Mouse (Mus musculus): Measurements from ENCODE around the gene Mrpl1. TPM values are rescaled to one million over a fixed set of nuclear protein-coding genes. Genes with fewer than 3 reads are reported as not detected.

Gene Mrpl1
- polyA plus RNA-seq (2021): 23.0 TPM

DNA sequence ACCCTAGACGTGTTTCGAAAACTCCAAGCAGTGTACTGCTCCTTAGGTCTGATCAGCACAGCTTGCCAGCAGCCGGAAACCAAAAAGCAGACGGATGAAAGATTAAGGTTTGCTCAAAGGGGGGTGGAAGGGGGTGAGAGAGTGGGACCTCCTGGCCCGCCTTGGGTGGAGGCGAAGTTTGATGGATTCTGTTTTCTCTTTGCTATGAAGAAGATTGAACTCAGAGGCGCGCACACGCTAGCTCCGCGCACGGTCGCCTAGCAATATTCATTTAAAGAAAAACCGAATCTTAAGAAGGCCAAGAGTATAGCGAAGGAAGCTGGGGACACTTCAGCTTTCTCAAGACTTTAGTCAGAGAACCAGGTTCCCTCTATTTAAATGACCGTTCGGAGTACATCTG is at the start of gene Mrpl1:
Gene Mrpl1, plus strand, starts transcription at position 35 of the 400 bp plus-strand sequence.
- ChIA-PET POLR2A (interaction anchor here (0.6 to 1.3 kb wide), 3 partner anchors 47 to 116 kb away, joined by 3 to 4 read pairs (median 3); no protein-coding TSS in a partner anchor), CTCF (interaction anchor here (2.4 to 2.8 kb wide), 2 partner anchors 11 to 45 kb away, joined by 9 to 11 read pairs; partner anchors contain the start of gene Cnot6l)
- DNase-seq (ENCODE audit: low read depth, low spot score): no peak
- no peak for TF ChIP-seq CTCF (IDR thresholded peaks at IDR 0.05)
- no peaks in the 10 kb centered on the region for H3K27me3 ChIP-seq
- in situ Hi-C loops (cut with MboI; ENCODE audit: low pct_unique_long_range_greater_than_20kb): loop anchor here (5.0 kb wide), 1 partner anchor 42 kb away; no protein-coding TSS in a partner anchor
- ATAC-seq: peak; percentile 37

DNA sequence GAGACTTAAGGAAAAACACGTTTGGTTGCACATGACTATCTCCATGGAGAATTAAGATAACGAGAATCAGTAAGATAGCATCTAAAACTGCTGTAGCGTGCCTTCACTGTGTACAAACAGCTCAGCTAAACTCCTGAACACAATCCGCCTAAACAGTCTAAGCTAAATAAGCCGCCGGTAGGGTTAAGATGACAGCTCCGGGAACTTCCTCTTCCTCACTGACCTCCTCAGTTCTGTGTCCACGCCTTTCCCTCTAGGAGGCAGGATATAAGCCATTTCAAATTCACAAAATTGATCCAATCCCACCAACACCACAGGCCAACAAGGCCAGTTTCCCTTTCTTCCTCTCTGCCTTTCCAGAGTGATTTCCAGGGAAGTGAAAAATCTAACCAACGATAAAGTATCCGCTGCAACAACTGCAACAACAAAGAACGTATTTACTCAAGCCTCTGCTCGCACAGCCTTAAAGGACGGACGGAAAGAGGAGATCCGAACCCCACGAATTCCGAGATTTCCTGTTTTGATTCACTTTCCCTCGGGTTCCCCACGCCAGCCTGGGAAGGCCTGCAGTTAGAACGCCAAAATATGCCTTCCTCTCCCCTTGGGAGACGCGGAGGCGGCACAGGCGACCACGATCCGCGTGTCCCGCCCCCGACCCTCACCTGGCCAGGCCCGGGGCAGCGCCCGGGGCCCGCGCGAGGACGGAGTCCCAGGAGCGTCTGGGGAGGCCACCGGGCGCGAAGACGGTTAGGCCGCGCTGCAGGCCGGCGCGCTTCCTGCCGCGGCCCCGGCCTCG is 48.6 kb upstream of the Mrpl1 start:
- H3K27me3 ChIP-seq: no peaks in the 10 kb centered on the region
- peak; percentile 31 for TF ChIP-seq CTCF (IDR thresholded peaks at IDR 0.05)
- ATAC-seq (peak; percentile 9), DNase-seq (ENCODE audit: low read depth, low spot score) (no peak)
- CTCF ChIA-PET: interaction anchor here (0.7 to 1.5 kb wide), 5 partner anchors 10 to 61 kb away, joined by 3 to 7 read pairs (median 3); no protein-coding TSS in a partner anchor
- in situ Hi-C loops (cut with MboI; ENCODE audit: low pct_unique_long_range_greater_than_20kb): no loop called here
- POLR2A ChIA-PET: interaction anchor here (1.0 kb wide), 1 partner anchor 47 kb away, joined by 3 read pairs; no protein-coding TSS in a partner anchor

DNA sequence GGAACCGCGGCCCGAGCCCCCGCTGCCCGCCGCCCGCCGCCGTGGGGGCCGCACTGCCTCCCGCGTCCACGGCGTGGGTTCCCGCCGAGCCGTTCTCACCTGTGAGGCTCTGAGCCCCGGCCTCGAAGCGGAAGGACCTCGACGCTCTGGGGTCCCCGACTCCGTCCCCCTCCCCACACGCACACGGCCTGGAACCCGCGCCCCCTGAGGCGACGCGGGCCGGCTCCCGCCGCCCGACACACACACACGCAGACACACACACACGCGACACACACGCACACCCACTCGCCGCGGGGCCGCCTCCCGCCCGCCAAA is 48.1 kb upstream of the Mrpl1 start:
- ChIA-PET POLR2A (no interaction called here), CTCF (no interaction called here)
- DNase-seq (ENCODE audit: low read depth, low spot score) (no peak), ATAC-seq (no peak)
- in situ Hi-C loops (cut with MboI; ENCODE audit: low pct_unique_long_range_greater_than_20kb): no loop called here
- no peak for TF ChIP-seq CTCF (IDR thresholded peaks at IDR 0.05)
- no peaks in the 10 kb centered on the region for H3K27me3 ChIP-seq

DNA sequence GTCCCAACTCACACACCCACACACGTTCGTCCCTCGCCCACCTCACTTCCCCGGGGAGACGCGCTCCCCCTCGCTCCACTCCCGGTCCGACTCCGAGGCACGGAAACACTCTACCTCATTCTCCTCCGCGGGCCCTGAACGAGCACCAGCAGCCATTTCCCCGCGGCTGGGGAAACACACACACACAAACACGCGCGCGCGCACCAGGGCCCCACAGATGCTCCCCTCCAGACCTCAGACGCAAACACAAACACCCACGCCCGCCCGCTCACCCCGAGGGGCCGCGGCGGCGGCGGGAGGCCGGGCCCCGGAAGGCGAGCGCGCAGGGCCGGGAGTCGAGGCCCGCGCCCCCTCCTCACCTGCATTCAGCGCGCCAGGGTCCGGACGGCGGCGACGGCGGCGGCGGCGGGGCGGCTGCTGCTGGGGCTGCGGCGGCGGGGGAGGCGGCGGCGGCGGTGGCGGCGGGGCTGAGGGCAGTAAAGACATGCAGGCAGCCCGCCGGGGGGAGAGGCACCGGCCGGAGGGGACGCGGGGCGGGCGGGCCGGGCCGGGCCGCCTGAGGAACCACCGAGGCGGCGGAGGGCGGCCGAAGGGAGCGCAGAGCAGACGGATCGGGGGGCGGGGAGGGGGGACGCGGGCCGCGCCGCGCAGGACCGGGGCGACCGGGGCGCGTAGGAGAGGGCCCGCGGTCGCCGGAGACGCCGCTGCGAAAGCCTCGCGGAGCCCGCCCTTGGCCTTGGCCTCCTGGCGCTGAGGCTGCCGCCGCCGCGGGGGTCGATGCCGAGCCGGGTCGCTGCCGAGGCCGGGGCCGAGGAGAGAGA is 47.5 kb upstream of the Mrpl1 start:
- no peak for DNase-seq (ENCODE audit: low read depth, low spot score)
- ATAC-seq: peak; percentile 58
- no peak for TF ChIP-seq CTCF (IDR thresholded peaks at IDR 0.05)
- POLR2A ChIA-PET: interaction anchor here (0.6 to 1.9 kb wide), 3 partner anchors 46 to 60 kb away, joined by 3 to 5 read pairs (median 5); partner anchors contain the start of gene Mrpl1
- H3K27me3 ChIP-seq: no peaks in the 10 kb centered on the region
- CTCF ChIA-PET: no interaction called here
- in situ Hi-C loops (cut with MboI; ENCODE audit: low pct_unique_long_range_greater_than_20kb): no loop called here

DNA sequence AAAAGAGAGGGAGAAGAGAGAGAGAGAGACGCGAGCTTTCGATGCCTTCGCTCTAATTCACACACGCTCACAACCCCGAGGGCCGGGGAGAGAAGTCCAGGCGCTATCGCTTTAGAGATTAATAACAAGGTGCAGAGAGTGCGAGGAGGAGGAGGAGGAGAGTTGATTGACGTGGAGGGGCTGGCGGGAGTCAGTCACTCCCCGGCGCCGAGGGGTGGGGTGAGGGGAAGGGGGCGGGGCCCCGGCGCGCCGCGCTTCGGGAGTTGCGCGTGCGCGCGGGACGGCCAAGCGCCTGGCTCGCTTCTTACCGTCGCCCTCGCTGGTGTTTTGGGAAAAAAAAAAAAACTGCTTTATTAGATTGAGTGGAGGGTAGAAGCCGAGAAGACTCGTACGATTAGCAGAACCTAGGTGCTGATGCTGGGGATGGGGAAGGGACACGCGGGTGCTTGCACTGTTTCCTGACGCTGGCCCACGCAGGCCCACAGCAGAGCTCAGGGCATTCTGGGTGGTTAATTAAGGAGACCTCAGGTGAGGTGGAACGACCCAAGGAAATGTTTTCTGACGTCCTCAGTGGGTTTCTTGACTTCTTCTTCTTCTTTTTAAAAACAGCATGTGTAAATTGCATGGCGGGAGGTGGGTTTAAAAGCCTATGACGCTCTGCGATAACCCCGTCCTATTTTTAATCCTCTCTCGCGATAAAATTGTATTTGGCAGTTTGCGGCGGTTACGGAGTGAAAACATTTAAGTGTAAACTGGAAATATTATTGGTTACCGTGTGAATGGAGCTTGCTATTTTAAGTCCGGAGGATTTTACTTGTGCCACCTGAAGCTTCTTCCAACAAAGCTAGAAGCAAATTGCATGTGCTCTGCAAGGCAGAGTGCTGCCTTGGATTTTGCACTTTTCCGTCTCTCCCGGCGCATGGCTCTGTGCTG is 46.6 kb upstream of the Mrpl1 start:
- no peak for TF ChIP-seq CTCF (IDR thresholded peaks at IDR 0.05)
- POLR2A ChIA-PET: interaction anchor here (0.6 to 1.9 kb wide), 7 partner anchors 12 to 83 kb away, joined by 3 to 5 read pairs (median 4); partner anchors contain the start of gene Mrpl1

DNA sequence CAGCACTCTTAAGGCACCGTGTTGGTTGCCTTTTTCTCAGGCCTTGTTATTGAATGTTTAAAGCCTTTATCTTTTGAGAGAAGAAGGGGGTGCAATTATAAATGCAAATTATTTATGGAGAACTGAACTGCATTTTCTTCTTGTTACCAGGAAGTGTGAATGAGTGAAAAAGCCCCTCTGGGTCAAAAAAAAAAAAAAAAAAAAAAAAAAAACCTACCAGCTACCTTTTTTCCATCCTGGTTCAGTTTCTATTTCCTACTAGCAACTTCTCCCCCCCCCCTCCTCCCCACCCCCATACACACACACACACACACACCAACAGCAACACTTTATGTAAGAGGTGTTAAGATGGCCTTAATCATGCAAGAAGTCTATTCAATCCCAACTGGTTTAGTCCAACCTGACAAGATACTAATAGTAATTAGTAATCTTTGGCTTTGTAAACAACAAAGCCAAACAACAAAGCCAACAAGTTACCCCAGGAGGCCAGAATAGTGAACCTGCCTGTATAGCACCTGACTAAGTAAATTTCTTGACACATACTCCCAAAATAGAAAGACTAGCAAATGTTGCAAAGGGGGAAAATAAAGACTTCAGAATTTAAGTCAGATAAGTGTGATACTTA is 45.8 kb upstream of the Mrpl1 start:
- no peaks in the 10 kb centered on the region for H3K27me3 ChIP-seq
- POLR2A ChIA-PET: interaction anchor here (0.6 to 1.9 kb wide), 5 partner anchors 11 to 446 kb away, joined by 3 to 5 read pairs (median 4); no protein-coding TSS in a partner anchor
- CTCF ChIA-PET: interaction anchor here (1.2 to 2.3 kb wide), 2 partner anchors 29 to 45 kb away, joined by 3 to 9 read pairs; partner anchors contain the start of gene Mrpl1
- DNase-seq (ENCODE audit: low read depth, low spot score): no peak
- no peak for TF ChIP-seq CTCF (IDR thresholded peaks at IDR 0.05)
- in situ Hi-C loops (cut with MboI; ENCODE audit: low pct_unique_long_range_greater_than_20kb): no loop called here
- ATAC-seq: no peak

More for the DNA sequence above, 46.6 kb upstream of the Mrpl1 start:
- DNase-seq (ENCODE audit: low read depth, low spot score) (peak; percentile 42), ATAC-seq (peak; percentile 78)
- CTCF ChIA-PET: interaction anchor here (1.2 kb wide), 1 partner anchor 30 kb away, joined by 3 read pairs; no protein-coding TSS in a partner anchor
- no peaks in the 10 kb centered on the region for H3K27me3 ChIP-seq
- in situ Hi-C loops (cut with MboI; ENCODE audit: low pct_unique_long_range_greater_than_20kb): no loop called here

DNA sequence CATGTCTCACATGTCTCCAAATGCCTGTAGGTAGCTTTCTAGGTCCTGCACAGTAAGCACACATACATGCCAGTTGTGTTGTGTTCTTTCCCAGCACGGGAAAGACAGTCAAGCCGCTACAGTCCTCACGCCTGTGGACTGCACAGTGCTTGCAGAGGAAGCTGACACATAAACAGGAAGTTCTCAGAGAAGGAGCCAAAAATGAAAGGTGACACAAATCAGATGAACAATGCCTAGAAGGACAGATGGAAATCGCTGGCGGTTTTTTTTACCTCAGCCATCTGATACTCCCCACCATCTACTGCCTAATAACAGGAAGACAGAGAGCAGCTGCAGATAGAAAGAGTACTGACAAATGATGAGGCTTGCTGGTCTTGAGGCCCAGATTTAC is 45.3 kb upstream of the Mrpl1 start, which contains the start of gene Cnot6l:
Gene Cnot6l, minus strand, starts transcription at position 151 of the 391 bp plus-strand sequence.
- CTCF ChIA-PET: interaction anchor here (1.0 to 2.3 kb wide), 4 partner anchors 11 to 44 kb away, joined by 3 to 9 read pairs (median 3); partner anchors contain the start of gene Mrpl1
- no peak for TF ChIP-seq CTCF (IDR thresholded peaks at IDR 0.05)
- DNase-seq (ENCODE audit: low read depth, low spot score): no peak
- ATAC-seq: no peak
- H3K27me3 ChIP-seq: no peaks in the 10 kb centered on the region
- POLR2A ChIA-PET: interaction anchor here (0.6 kb wide), 1 partner anchor 446 kb away, joined by 4 read pairs; no protein-coding TSS in a partner anchor
- in situ Hi-C loops (cut with MboI; ENCODE audit: low pct_unique_long_range_greater_than_20kb): no loop called here

DNA sequence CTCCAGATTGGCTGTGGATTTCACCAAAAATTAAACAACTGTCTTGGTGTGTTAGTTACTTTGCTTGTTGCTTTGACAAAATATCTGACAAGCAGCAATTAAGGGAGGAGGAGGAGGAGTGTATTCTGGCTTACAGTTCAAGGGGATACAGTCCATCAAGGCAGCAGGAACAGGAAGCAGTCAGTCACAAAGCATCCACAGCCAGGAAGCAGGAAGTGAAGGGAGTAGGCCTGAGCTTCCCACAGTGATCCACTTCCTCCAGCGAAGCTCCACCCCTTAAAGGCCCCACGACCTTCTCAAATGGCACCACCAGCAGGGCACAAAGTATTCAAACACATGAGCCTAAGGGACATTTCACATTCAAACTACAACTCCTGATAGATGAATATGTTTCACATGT is 42.5 kb upstream of the Mrpl1 start:
- no peak for TF ChIP-seq CTCF (IDR thresholded peaks at IDR 0.05)
- POLR2A ChIA-PET: no interaction called here

DNA sequence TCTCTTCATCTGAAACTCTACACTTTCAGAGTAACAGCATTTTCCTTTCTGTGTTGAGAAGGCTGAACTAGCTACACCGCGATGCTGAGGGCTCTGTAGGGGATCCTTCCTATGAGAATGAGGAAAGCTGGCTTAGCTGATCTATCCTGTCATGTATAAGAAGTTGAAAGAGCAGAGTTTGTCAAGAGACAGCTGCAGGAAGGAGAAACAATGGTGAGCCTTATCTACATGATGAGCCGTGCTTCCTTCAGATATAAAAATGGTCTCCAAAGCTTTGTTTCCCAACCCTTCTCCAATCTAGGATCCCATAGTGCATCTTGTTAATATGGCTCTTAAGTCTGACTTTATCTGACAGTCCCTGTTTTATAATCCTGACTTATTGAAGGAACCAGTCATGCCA is 38.9 kb upstream of the Mrpl1 start:
- DNase-seq (ENCODE audit: low read depth, low spot score) (no peak), ATAC-seq (no peak)
- CTCF ChIA-PET: no interaction called here
- POLR2A ChIA-PET: no interaction called here
- TF ChIP-seq CTCF (IDR thresholded peaks at IDR 0.05): no peak
- peaks cover 4% of the 10 kb centered on the region for H3K27me3 ChIP-seq
- in situ Hi-C loops (cut with MboI; ENCODE audit: low pct_unique_long_range_greater_than_20kb): no loop called here

More for the DNA sequence above, 42.5 kb upstream of the Mrpl1 start:
- ATAC-seq (no peak), DNase-seq (ENCODE audit: low read depth, low spot score) (no peak)
- no peaks in the 10 kb centered on the region for H3K27me3 ChIP-seq
- in situ Hi-C loops (cut with MboI; ENCODE audit: low pct_unique_long_range_greater_than_20kb): loop anchor here (5.0 kb wide), 1 partner anchor 41 kb away; the partner anchor contains the start of gene Mrpl1
- CTCF ChIA-PET: interaction anchor here (1.3 kb wide), 1 partner anchor 20 kb away, joined by 4 read pairs; no protein-coding TSS in a partner anchor

All from Patski (cell line).